Mouse (Mus musculus): ENCODE measurements around the gene Trim61. TPM values are rescaled to one million over a fixed set of nuclear protein-coding genes. Genes with fewer than 3 reads are reported as not detected.

The Trim61 gene
- not detected in 2 replicates for polyA plus RNA-seq (2012; rRNA removed)

DNA sequence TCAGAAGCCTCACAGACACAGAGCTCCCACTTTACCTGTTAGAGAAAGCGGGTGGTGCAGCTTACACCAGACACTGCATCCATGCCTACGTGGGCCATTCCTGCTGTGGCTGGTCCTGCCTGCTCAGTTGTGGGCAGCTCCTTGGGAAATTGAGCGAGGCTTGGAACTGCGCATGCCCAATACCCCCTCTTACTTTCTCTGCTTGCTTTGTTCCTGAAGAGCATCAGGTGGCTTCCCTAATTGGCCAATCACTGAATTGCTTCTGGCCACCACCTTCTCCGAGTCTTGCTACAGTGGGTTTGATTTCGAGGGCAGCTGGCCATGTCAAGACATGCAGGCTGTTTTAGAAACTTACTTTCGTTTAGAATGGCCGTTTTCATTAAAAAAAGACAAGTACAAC is at the start of gene Trim61, which contains the start of gene Trim60:
Gene Trim61 (minus strand): TSS at position 101 of the 400 bp plus-strand sequence.
Gene Trim60 (minus strand): TSS at position 162 of the 400 bp plus-strand sequence.

GRCm38 (mm10) chr8:65037117-65037533 is 18.8 kb upstream of the Trim61 start, which contains the start of gene Apela:
Apela (minus strand) TSS chr8:65037336.

DNA sequence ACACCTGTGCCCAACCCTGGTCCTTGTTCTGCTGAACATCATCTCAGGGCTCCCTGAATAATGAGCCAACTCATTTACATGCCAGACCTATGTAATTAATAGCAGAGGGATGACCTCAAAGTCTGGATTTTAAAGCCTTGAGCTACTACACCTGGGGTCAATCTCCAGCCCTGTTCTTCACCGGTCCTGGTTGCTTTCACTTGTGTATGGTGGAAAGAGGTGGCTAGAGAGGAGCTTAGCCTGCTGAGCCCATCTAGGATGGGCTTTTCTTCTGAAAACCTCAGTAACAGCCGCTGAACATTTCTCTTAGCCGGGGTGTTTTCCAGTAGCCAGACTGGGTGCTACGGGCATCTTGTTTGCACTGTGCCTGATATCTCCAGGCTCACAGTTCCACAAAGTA is 30.6 kb downstream of the Trim61 start, which contains the start of gene Trim75:
Gene Trim75 (minus strand): TSS at position 101 of the 400 bp plus-strand sequence.

Other genes with a start within 250 kb of the Trim61 start
- gene Klhl2, start 168.5 kb downstream of the Trim61 start, polyA plus RNA-seq (2012; rRNA removed) = 3.3 and 3.6 TPM in 2 replicates
- gene Tmem192, start 71.3 kb downstream of the Trim61 start, polyA plus RNA-seq (2012; rRNA removed) = 6.7 and 7.1 TPM in 2 replicates
- not detected in 2 replicates for gene Trim75, start 30.7 kb downstream of the Trim61 start, polyA plus RNA-seq (2012; rRNA removed)
- gene Trim60, start 61 bp upstream of the Trim61 start, polyA plus RNA-seq (2012; rRNA removed) = 0.01 TPM in 1 of 2 replicates, not detected in the other
- gene Apela, start 18.8 kb upstream of the Trim61 start, polyA plus RNA-seq (2012; rRNA removed) = 0.52 and 0.53 TPM in 2 replicates
- gene Gm10663, start 56.5 kb upstream of the Trim61 start, polyA plus RNA-seq (2012; rRNA removed) = not detected in 2 replicates
- 0.02 TPM in 1 of 2 replicates, not detected in the other for gene BC030870, start 111.0 kb upstream of the Trim61 start, polyA plus RNA-seq (2012; rRNA removed)

Data from liver, embryonic 14 days (tissue).